Mouse (Mus musculus) mouse embryonic stem cell (cell line): ENCODE data around the gene Nprl3.

Experiments used
- in situ Hi-C, 2 experiments: fragments of 300-500 bp; cut with MboI; formaldehyde crosslinking; loops; 1 replicate in 1 of 2; 3 replicates in 1 of 2; pipeline ENCODE4 v1.14.3; 2019 to 2020; ENCODE audit warnings: low sequenced_read_pairs in 2 of 2, low pct_unique_long_range_greater_than_20kb in 1 of 2, mixed read lengths in 1 of 2; ENCODE audit not compliant: unreplicated experiment in 1 of 2

The Nprl3 gene

DNA sequence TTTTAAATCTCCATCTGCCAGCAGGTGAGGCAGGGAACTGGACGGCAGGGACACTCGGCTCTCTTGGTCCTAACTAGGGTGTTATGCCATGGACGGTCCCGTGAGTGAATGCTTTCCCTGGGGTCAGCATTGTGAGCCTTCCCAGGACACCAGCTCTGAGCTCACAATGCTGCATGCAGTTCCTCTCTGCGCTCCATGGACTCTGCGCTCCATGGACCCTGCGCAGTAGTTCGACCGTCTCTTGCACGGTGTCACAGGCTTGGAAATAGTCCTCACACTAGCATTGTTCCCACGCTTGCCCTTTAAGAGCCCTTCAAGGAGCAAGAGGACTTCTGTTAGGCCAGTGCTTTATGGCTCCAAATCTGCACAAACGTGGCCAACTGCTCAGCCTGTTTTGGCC, 78.6 kb downstream of the Nprl3 start:
- in situ Hi-C loops = no loop called here

- in situ Hi-C loops = no loop called here
Measured at GRCm38 (mm10) chr11:32187256-32187655, 80.3 kb downstream of the Nprl3 start.

DNA sequence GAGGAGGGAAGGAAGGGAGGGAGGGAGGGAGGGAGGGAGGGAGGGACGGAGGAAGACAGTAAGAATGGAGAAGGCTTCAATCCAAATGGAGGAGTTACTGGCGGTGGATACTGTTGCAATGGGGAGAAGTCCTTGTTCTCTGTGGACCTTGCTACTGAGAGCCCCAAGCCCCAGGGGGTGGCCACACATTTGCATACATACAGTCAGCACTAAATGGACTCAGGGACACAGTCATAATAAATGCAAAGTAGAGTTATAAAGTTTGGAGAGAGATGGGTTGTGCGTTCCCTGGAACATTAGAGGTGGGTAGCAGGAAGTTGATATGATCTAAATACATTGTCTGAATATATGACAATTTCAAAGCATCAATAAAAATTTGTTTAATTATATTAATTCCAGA, 81.5 kb downstream of the Nprl3 start:
- in situ Hi-C loops = no loop called here

GRCm38 (mm10) chr11:32184469-32184868, 83.0 kb downstream of the Nprl3 start:
- in situ Hi-C loops = loop anchor here in 1 of 2 experiments (5.0 kb wide), 1 partner anchor 133 kb away; no protein-coding TSS in a partner anchor

DNA sequence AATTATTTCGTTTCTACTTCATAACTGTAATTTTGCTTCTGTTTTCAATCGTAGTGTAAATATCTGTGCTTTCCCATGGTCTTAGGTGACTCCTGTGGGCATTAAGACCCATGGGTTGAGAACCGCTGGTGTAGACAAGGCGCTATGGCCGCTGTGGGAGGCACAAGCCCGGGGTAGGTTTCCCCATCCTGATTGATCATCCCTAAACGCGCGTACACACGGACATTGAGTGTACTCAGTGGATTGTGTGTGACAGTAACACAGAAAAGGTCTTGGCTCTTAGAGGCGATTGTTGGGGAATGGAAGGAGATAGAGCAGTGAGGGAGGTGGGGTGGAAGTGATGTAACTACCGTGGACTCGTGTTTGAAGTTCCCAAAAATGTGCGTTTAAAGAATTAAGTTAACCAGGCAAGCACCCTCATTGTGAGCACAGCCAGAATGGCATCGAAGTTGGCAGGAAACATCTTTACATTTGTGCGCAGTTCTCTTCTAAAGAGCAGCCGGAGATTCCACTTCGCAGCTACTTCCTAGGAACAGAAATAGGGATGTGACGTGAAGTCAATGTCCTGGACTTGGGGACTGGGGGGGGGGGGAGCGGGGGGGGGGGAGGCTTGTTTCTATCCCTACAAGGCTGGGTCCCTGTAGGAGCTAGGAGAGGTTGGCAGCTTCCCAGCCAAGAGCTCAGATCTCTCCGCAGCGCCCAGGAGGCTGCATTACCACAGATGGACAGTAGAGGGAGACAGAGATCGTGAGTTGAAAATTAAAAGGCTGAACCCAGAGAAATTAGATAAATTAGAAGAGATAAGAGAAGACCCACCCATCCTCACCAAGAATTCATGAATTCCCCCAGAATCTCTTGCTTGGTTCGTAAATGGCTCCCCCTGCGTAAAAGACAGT, 85.3 kb downstream of the Nprl3 start:
- in situ Hi-C loops = loop anchor here in 1 of 2 experiments (5.0 kb wide), 1 partner anchor 135 kb away; no protein-coding TSS in a partner anchor

GRCm38 (mm10) chr11:32181246-32181645, 86.3 kb downstream of the Nprl3 start:
- in situ Hi-C loops = loop anchor here in 1 of 2 experiments (5.0 kb wide), 1 partner anchor 136 kb away; no protein-coding TSS in a partner anchor

DNA sequence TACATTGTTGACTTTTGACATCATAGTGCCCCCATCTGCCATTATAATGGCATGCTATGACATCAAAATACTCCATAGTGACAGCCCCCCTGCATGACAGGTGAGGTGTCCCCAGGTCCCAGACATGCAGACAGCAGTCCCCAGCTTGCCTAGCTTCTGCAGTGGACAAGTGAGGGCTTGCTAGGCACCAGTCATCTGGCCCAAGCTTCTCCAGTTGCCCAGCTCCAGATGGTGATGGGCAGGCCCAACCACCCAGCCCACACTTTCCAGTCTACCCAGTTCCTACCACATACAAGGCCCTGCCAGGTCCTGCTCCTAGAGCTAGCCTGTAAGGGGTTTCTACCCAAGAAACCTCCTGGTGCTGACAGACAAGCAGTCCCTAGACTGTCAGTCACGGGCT, 89.0 kb downstream of the Nprl3 start:
- in situ Hi-C loops = no loop called here
